Mouse (Mus musculus): Measurements from ENCODE around the gene Zscan29. TPM values are rescaled to one million over a fixed set of nuclear protein-coding genes. Genes with fewer than 3 reads are reported as not detected.
A peak's percentile ranks its signal among the peaks of the same experiment; 100 is the strongest.

Zscan29 gene
- total RNA-seq (2014; rRNA removed) (7.4 and 8.0 TPM in 2 replicates), polyA plus RNA-seq (2015; fragmentation: Nextera tagmentation; extraction: Ambion mirVana) (3.5 and 4.9 TPM in 2 replicates)

DNA sequence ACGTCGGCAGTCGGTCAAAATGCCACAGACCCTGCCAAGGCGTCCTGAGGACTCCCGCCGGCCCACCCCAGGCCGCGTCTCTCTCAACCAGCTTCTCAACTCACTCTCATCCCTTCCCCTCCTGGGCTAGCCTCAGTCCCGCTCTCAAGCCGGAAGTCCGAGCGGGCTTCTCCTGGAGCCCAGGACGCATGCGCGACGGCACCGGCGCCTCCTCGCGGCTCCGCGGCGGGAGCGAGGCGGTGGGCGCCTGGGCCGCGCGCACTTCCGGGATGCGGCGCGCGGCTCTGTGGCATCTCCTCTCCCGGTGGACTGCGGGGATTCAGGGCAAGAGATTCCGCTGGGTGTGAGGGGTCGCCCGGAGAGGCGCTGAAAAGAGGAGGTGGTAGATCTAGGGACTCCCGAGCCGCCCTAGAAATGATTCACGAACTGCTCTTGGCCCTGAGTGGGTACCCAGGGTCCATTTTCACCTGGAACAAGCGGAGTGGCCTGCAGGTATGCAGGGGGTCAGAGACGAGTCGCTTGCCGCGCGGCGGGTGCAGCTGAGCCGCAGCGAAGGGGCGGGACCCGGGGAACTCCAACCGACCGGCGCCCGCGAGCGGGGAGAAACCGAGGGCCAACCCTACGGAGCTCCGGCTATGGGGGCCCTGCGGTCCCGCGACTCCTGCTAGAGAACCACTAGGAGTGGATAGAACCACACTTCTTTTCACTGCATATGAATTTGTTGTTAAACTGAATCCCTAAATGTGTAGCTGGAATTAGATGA lies at the start of gene Zscan29:
TSS of gene Zscan29 (minus strand) at position 146 of the 763 bp plus-strand sequence.
- H3K9ac ChIP-seq, result peak within 1 kb of the TSS; percentile 71
- H3K27me3 ChIP-seq (ENCODE audit: insufficient read depth, low read length), result no peaks in the 10 kb centered on the region
- DNase-seq (peak; percentile 94), ATAC-seq (peak; percentile 97)
- H3K36me3 ChIP-seq (ENCODE audit: insufficient read depth), result peaks cover 16% of the 10 kb centered on the region
- H3K4me1 ChIP-seq (ENCODE audit: insufficient read depth), result peaks cover 13% of the 10 kb centered on the region
- peak within 1 kb of the TSS; percentile 89 for H3K4me3 ChIP-seq (ENCODE audit: low read depth, low read length)
- peak; percentile 50 for TF ChIP-seq CTCF (IDR thresholded peaks at IDR 0.05; ENCODE audit: low read depth)
- H3K27ac ChIP-seq (ENCODE audit: low read depth, low read length), result peak within 1 kb of the TSS; percentile 76
- WGBS, result under 1% methylated on average over 63 of the region's 66 CpGs
- H3K4me2 ChIP-seq (ENCODE audit: low read depth), result peak within 1 kb of the TSS; percentile 71
- no peaks in the 10 kb centered on the region for H3K9me3 ChIP-seq (ENCODE audit: low read length)

DNA sequence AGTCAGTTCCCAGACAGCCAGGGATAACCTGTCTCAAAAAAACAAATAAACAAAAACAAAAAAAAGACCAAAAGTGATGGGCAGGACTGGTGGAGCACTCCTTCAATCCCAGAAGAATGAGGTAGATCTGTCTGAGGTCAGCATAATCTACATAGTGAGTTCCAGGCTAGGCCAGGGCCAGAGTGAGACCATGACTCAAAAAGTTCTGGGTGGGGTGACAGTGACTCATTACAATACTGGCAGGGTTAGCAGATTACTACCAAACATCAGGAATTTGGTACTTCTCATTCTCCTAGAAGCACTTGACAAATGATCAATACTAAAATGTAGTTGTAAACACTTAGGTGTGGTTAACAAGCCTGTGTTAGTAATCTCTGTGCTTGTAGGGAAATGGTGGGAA lies 49.1 kb upstream of the Zscan29 start:
- no peak for TF ChIP-seq CTCF (IDR thresholded peaks at IDR 0.05; ENCODE audit: low read depth)
- H3K27ac ChIP-seq (ENCODE audit: low read depth, low read length), result no peak overlapping the region
- no peak overlapping the region for H3K4me3 ChIP-seq (ENCODE audit: low read depth, low read length)
- ATAC-seq (no peak), DNase-seq (no peak)
- peaks cover 55% of the 10 kb centered on the region for H3K36me3 ChIP-seq (ENCODE audit: insufficient read depth)
- no peak overlapping the region for H3K4me2 ChIP-seq (ENCODE audit: low read depth)
- no peaks in the 10 kb centered on the region for H3K9me3 ChIP-seq (ENCODE audit: low read length)
- no peaks in the 10 kb centered on the region for H3K4me1 ChIP-seq (ENCODE audit: insufficient read depth)
- H3K27me3 ChIP-seq (ENCODE audit: insufficient read depth, low read length), result no peaks in the 10 kb centered on the region
- no peak overlapping the region for H3K9ac ChIP-seq

DNA sequence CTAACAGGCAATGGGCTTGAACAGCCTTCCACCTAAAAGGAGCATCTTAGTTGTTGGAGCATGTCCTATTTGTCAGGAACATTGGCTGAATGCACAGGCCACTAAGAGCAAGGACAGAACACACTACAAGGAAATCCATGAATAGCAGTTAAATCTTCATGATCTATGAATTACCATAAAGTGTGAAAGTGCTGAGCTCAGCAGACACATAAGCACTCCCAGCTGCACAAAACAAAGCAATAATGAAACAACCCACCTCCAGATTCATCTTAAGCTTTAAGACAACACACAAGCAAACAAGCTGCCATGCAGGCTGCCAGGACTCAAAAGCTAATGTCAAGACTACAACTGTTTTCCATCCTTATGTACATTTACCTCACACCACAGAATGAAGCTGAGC lies 48.3 kb upstream of the Zscan29 start:
- no peaks in the 10 kb centered on the region for H3K27me3 ChIP-seq (ENCODE audit: insufficient read depth, low read length)
- H3K36me3 ChIP-seq (ENCODE audit: insufficient read depth), result peaks cover 62% of the 10 kb centered on the region
- no peaks in the 10 kb centered on the region for H3K9me3 ChIP-seq (ENCODE audit: low read length)
- H3K4me3 ChIP-seq (ENCODE audit: low read depth, low read length), result no peak overlapping the region
- H3K4me1 ChIP-seq (ENCODE audit: insufficient read depth), result no peaks in the 10 kb centered on the region
- ATAC-seq (no peak), DNase-seq (no peak)
- H3K27ac ChIP-seq (ENCODE audit: low read depth, low read length), result no peak overlapping the region
- no peak overlapping the region for H3K4me2 ChIP-seq (ENCODE audit: low read depth)
- no peak overlapping the region for H3K9ac ChIP-seq
- TF ChIP-seq CTCF (IDR thresholded peaks at IDR 0.05; ENCODE audit: low read depth), result no peak

DNA sequence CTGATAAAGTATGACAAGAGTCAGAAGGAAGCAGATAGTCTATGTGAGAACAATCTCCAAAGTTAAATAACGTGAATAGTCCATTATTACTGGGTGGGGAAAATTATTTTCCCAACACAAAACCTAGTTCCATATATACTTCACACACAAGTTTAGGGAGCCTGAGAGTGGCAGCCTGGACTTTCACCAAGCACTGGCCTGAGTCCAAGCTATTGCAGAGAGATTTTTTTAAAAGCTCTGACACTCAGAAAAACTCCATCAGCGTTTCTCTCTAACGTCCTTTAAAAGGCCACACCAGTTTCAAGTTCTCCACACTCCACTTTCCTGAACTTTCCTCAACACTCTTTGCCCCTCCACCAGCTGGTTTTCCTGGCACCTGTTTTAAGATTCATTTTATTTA lies 43.6 kb upstream of the Zscan29 start:
- Histone ChIP-seq H3K4me2 (ENCODE audit: low read depth) (no peak overlapping the region), H3K27ac (ENCODE audit: low read depth, low read length) (no peak overlapping the region), H3K9me3 (ENCODE audit: low read length) (no peaks in the 10 kb centered on the region), H3K4me1 (ENCODE audit: insufficient read depth) (no peaks in the 10 kb centered on the region), H3K27me3 (ENCODE audit: insufficient read depth, low read length) (no peaks in the 10 kb centered on the region), H3K36me3 (ENCODE audit: insufficient read depth) (peaks cover 60% of the 10 kb centered on the region), H3K4me3 (ENCODE audit: low read depth, low read length) (no peak overlapping the region), H3K9ac (no peak overlapping the region)
- no peak for TF ChIP-seq CTCF (IDR thresholded peaks at IDR 0.05; ENCODE audit: low read depth)
- 75% methylated on average over 3 of the region's 3 CpGs for WGBS
- ATAC-seq (no peak), DNase-seq (no peak)

- H3K4me2 ChIP-seq (ENCODE audit: low read depth), result no peak overlapping the region
- 97% methylated on average over 3 of the region's 3 CpGs for WGBS
- H3K9me3 ChIP-seq (ENCODE audit: low read length), result no peaks in the 10 kb centered on the region
- no peak for DNase-seq
- H3K27ac ChIP-seq (ENCODE audit: low read depth, low read length), result no peak overlapping the region
- H3K36me3 ChIP-seq (ENCODE audit: insufficient read depth), result peaks cover 92% of the 10 kb centered on the region
- H3K4me1 ChIP-seq (ENCODE audit: insufficient read depth), result no peaks in the 10 kb centered on the region
- no peaks in the 10 kb centered on the region for H3K27me3 ChIP-seq (ENCODE audit: insufficient read depth, low read length)
- no peak overlapping the region for H3K4me3 ChIP-seq (ENCODE audit: low read depth, low read length)
- no peak for ATAC-seq
- TF ChIP-seq CTCF (IDR thresholded peaks at IDR 0.05; ENCODE audit: low read depth), result no peak
- no peak overlapping the region for H3K9ac ChIP-seq
Observed at GRCm38 (mm10) chr2:121206541-121206940, 35.6 kb upstream of the Zscan29 start.

GRCm38 (mm10) chr2:121204276-121204675 lies 33.4 kb upstream of the Zscan29 start:
- no peak overlapping the region for H3K9ac ChIP-seq
- no peaks in the 10 kb centered on the region for H3K9me3 ChIP-seq (ENCODE audit: low read length)
- no peak for TF ChIP-seq CTCF (IDR thresholded peaks at IDR 0.05; ENCODE audit: low read depth)
- H3K36me3 ChIP-seq (ENCODE audit: insufficient read depth), result peaks cover 93% of the 10 kb centered on the region
- H3K4me3 ChIP-seq (ENCODE audit: low read depth, low read length), result no peak overlapping the region
- H3K4me1 ChIP-seq (ENCODE audit: insufficient read depth), result no peaks in the 10 kb centered on the region
- no peaks in the 10 kb centered on the region for H3K27me3 ChIP-seq (ENCODE audit: insufficient read depth, low read length)
- 96% methylated on average over 17 of the region's 17 CpGs for WGBS
- H3K27ac ChIP-seq (ENCODE audit: low read depth, low read length), result no peak overlapping the region
- ATAC-seq (no peak), DNase-seq (no peak)
- H3K4me2 ChIP-seq (ENCODE audit: low read depth), result no peak overlapping the region

DNA sequence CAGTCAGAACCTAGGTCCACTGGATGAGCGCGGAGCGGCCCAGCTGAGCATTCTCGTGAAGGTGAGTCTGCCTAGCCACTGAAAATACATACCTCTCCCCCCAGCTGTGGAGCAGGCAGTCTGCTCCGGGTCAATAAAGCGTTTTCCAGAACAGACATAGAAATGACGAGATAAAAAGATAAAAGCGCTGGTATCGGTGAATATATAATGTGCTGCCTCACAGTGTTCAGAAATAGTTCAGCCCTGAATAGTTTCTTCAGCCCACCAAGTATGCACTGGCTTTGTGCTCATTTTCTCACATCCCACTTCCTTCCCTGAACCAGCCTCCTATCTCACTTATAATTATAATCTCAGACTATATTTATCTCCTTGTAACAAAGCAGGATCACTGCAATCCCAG lies 24.5 kb upstream of the Zscan29 start:
- WGBS, result 85% methylated on average over 9 of the region's 9 CpGs
- no peak overlapping the region for H3K9ac ChIP-seq
- H3K27ac ChIP-seq (ENCODE audit: low read depth, low read length), result no peak overlapping the region
- no peak overlapping the region for H3K4me3 ChIP-seq (ENCODE audit: low read depth, low read length)
- H3K4me2 ChIP-seq (ENCODE audit: low read depth), result no peak overlapping the region
- H3K36me3 ChIP-seq (ENCODE audit: insufficient read depth), result peaks cover 93% of the 10 kb centered on the region
- no peaks in the 10 kb centered on the region for H3K4me1 ChIP-seq (ENCODE audit: insufficient read depth)
- DNase-seq (no peak), ATAC-seq (peak; percentile 69)
- H3K9me3 ChIP-seq (ENCODE audit: low read length), result no peaks in the 10 kb centered on the region
- TF ChIP-seq CTCF (IDR thresholded peaks at IDR 0.05; ENCODE audit: low read depth), result no peak
- H3K27me3 ChIP-seq (ENCODE audit: insufficient read depth, low read length), result no peaks in the 10 kb centered on the region
